10 mouse cellular contexts compared by ENCODE assay signal in genomic region chr2:10049456-10049855, GRCm38 (mm10). TPM values are rescaled to one million over a fixed set of nuclear protein-coding genes. Genes with fewer than 3 reads are reported as not detected.
DNase-seq lines count a peak whose midpoint lies in the region; ATAC-seq and TF ChIP-seq lines count a peak whose summit lies in the region.
"Had no signal": no experiment of that assay in that cellular context is flagged by ENCODE, and none has a peak within 500 bp of the region (broad histone marks: within the 10 kb centered on the region; RNA-seq: fewer than 3 reads in every experiment).

No protein-coding gene starts in this region.

- peaks cover 10% of the 10 kb centered on the region; the same call in 1 of the 2 replicates for H3K36me3 ChIP-seq in embryonic facial prominence, embryonic 12.5 days
- H3K36me3 ChIP-seq in intestine, postnatal 0 days (ENCODE audit: control insufficient read depth, insufficient read depth) = peaks cover 3% of the 10 kb centered on the region; the same call in 1 of the 2 replicates
- no peaks in the 10 kb centered on the region for H3K36me3 ChIP-seq in myocyte (ENCODE audit: control insufficient read depth, insufficient read depth)

- no peak for TF ChIP-seq CTCF in layer of hippocampus, adult 2 months (conservative IDR thresholded peaks at IDR 0.05)
- no peak for TF ChIP-seq CTCF in intestine, postnatal 0 days (IDR thresholded peaks at IDR 0.05; ENCODE audit: low read depth)

- peak overlapping the region; percentile 71; the same call in 1 of the 2 replicates for H3K27ac ChIP-seq in layer of hippocampus, adult 2 months
- H3K27ac ChIP-seq in embryonic facial prominence, embryonic 12.5 days = no peak overlapping the region
- H3K27ac ChIP-seq in intestine, postnatal 0 days (ENCODE audit: low read depth, low read length) = no peak overlapping the region

- DNase-seq in layer of hippocampus, adult 2 months (ENCODE audit: low spot score in 2 of 2) = no peak
- DNase-seq in layer of hippocampus, postnatal 14 days (ENCODE audit: low spot score in 2 of 2) = no peak
- DNase-seq in cerebellum, adult 18-20 months = no peak
- DNase-seq in thymus, postnatal 36 days = no peak
- no peak for DNase-seq in yolk sac, embryonic 10.5 days (ENCODE audit: low spot score)
- DNase-seq: adrenal gland, postnatal 10 days; kidney, postnatal 10 days had no signal

- peak overlapping the region; percentile 78 for H3K4me2 ChIP-seq in embryonic facial prominence, embryonic 12.5 days (replicated peaks)
- H3K4me2 ChIP-seq in intestine, postnatal 0 days (replicated peaks; ENCODE audit: low read depth) = peak overlapping the region; percentile 94
- H3K4me2 ChIP-seq in myocyte (ENCODE audit: low read depth) = peak overlapping the region; percentile 88

- no peak overlapping the region for H3ac ChIP-seq in myocyte (ENCODE audit: control insufficient read depth, insufficient read length)

- no peak for ATAC-seq in embryonic facial prominence, embryonic 12.5 days (ENCODE audit: insufficient number of reproducible peaks, insufficient read depth, low FRiP score, low TSS enrichment)
- no peak for ATAC-seq in intestine, postnatal 0 days

- no peaks in the 10 kb centered on the region for H3K27me3 ChIP-seq in embryonic facial prominence, embryonic 12.5 days
- no peaks in the 10 kb centered on the region for H3K27me3 ChIP-seq in intestine, postnatal 0 days (replicated peaks; ENCODE audit: control insufficient read depth, insufficient read depth, low read length)
- no peaks in the 10 kb centered on the region for H3K27me3 ChIP-seq in myocyte (ENCODE audit: control insufficient read depth, insufficient read depth, insufficient read length)

- WGBS in embryonic facial prominence, embryonic 12.5 days = 17% methylated on average over 10 of the region's 10 CpGs
- 15% methylated on average over 10 of the region's 10 CpGs for WGBS in intestine, postnatal 0 days

- H3K4me1 ChIP-seq in embryonic facial prominence, embryonic 12.5 days = peaks cover 14% of the 10 kb centered on the region
- H3K4me1 ChIP-seq in intestine, postnatal 0 days (replicated peaks; ENCODE audit: control insufficient read depth, insufficient read depth, low read length) = no peaks in the 10 kb centered on the region

- H3K9ac ChIP-seq in embryonic facial prominence, embryonic 12.5 days = no peak overlapping the region
- no peak overlapping the region for H3K9ac ChIP-seq in intestine, postnatal 0 days (ENCODE audit: low read depth, low read length)

- peaks cover 31% of the 10 kb centered on the region for H3K79me2 ChIP-seq in myocyte (ENCODE audit: control insufficient read depth, insufficient read depth)

- TF ChIP-seq POLR2A in myocyte (IDR thresholded peaks at IDR 0.05; ENCODE audit: insufficient read length, low read depth) = no peak

- no peaks in the 10 kb centered on the region for H3K9me3 ChIP-seq in embryonic facial prominence, embryonic 12.5 days
- no peaks in the 10 kb centered on the region for H3K9me3 ChIP-seq in intestine, postnatal 0 days (ENCODE audit: control insufficient read depth)

- H3K4me3 ChIP-seq in layer of hippocampus, adult 2 months = peak overlapping the region; percentile 93
- H3K4me3 ChIP-seq in embryonic facial prominence, embryonic 12.5 days = peak overlapping the region; percentile 93
- peak overlapping the region; percentile 96 for H3K4me3 ChIP-seq in intestine, postnatal 0 days (ENCODE audit: low read depth, low read length)
- peak overlapping the region; percentile 86 for H3K4me3 ChIP-seq in myocyte

TF ChIP-seq in myocyte, 11 proteins besides CTCF, POLR2A, EP300 and RAD21:
- no peak for TF ChIP-seq TCF3 (IDR thresholded peaks at IDR 0.05; ENCODE audit: insufficient read length, low read depth)
- no peak for TF ChIP-seq SRF (IDR thresholded peaks at IDR 0.05; ENCODE audit: control insufficient read depth, insufficient read length, low read depth)
- no peak for TF ChIP-seq MYOD1 (IDR thresholded peaks at IDR 0.05; ENCODE audit: control insufficient read depth in 1 of 3, insufficient read length in 2 of 3, low read depth in 2 of 3)
- TF ChIP-seq USF1 (IDR thresholded peaks at IDR 0.05; ENCODE audit: low read depth) = no peak
- no peak for TF ChIP-seq MAX (IDR thresholded peaks at IDR 0.05; ENCODE audit: low read depth)
- TF ChIP-seq MYOG (IDR thresholded peaks at IDR 0.05; ENCODE audit: control insufficient read depth in 1 of 3, insufficient read depth in 1 of 3, insufficient read length in 2 of 3, low read depth in 2 of 3) = no peak
- no peak for TF ChIP-seq POLR2AphosphoS2 (IDR thresholded peaks at IDR 0.05; ENCODE audit: insufficient read length, low read depth)
- TF ChIP-seq E2F4 (IDR thresholded peaks at IDR 0.05; ENCODE audit: insufficient read depth) = no peak
- no peak for TF ChIP-seq CEBPB (IDR thresholded peaks at IDR 0.05; ENCODE audit: insufficient read depth, poor library complexity, severe bottlenecking)
- TF ChIP-seq REST (IDR thresholded peaks at IDR 0.05; ENCODE audit: insufficient read depth, insufficient read length) = no peak
- no peak for TF ChIP-seq TCF12 (IDR thresholded peaks at IDR 0.05; ENCODE audit: insufficient read depth, poor library complexity, severe bottlenecking)
TF ChIP-seq in myocyte: peak in this region for 0.

RNA-seq across cellular contexts. Expression of gene Taf3, which starts 1.1 kb away (rescaled TPM):
- total RNA-seq in layer of hippocampus, adult 2 months (2021) = 10 to 100 TPM; 13.9 to 15.4 TPM
- 10 to 100 TPM; 11.8 to 12.9 TPM for total RNA-seq in layer of hippocampus, postnatal 14 days (2021)
- polyA plus RNA-seq in embryonic facial prominence, embryonic 12.5 days (2016; fragmentation: Nextera tagmentation; extraction: Ambion mirVana) = 15.8 and 16.0 TPM in 2 replicates
- 5.1 and 5.8 TPM in 2 replicates for polyA plus RNA-seq in intestine, postnatal 0 days (2015; fragmentation: Nextera tagmentation; extraction: Ambion mirVana)
- polyA plus RNA-seq in myocyte (2012; fragmentation: generic; extraction: Trizol) = 6.6 TPM

RNA-seq across cellular contexts. Expression of gene Atp5c1, which starts 30.9 kb away (rescaled TPM):
- 100 to 1,000 TPM; 246 to 250 TPM for total RNA-seq in layer of hippocampus, adult 2 months (2021)
- total RNA-seq in layer of hippocampus, postnatal 14 days (2021) = 100 to 1,000 TPM; 304 to 314 TPM
- polyA plus RNA-seq in embryonic facial prominence, embryonic 12.5 days (2016; fragmentation: Nextera tagmentation; extraction: Ambion mirVana) = 519 and 528 TPM in 2 replicates
- 970 and 993 TPM in 2 replicates for polyA plus RNA-seq in intestine, postnatal 0 days (2015; fragmentation: Nextera tagmentation; extraction: Ambion mirVana)
- 593 TPM for polyA plus RNA-seq in myocyte (2012; fragmentation: generic; extraction: Trizol)

RNA-seq across cellular contexts. Expression of gene Kin, which starts 30.9 kb away (rescaled TPM):
- total RNA-seq in layer of hippocampus, adult 2 months (2021) = 10 to 100 TPM; 11.2 to 12.1 TPM
- 10 to 100 TPM; 12.3 to 15.3 TPM for total RNA-seq in layer of hippocampus, postnatal 14 days (2021)
- 32.8 and 35.4 TPM in 2 replicates for polyA plus RNA-seq in embryonic facial prominence, embryonic 12.5 days (2016; fragmentation: Nextera tagmentation; extraction: Ambion mirVana)
- polyA plus RNA-seq in intestine, postnatal 0 days (2015; fragmentation: Nextera tagmentation; extraction: Ambion mirVana) = 18.3 and 21.0 TPM in 2 replicates
- polyA plus RNA-seq in myocyte (2012; fragmentation: generic; extraction: Trizol) = 7.2 TPM
